Mouse (Mus musculus): ENCODE measurements at regions not wholly inside any gene's neighbourhood (a gene's known extent, or its start where the extent isn't known, plus 50 kb on each side); places are given as distances from the start of the nearest gene placed in this dataset.
"Not testable (repeated sequence)": the region's sequence is repeated elsewhere in the genome, so short reads cannot be mapped to it uniquely, and the experiment has no call there.

DNA sequence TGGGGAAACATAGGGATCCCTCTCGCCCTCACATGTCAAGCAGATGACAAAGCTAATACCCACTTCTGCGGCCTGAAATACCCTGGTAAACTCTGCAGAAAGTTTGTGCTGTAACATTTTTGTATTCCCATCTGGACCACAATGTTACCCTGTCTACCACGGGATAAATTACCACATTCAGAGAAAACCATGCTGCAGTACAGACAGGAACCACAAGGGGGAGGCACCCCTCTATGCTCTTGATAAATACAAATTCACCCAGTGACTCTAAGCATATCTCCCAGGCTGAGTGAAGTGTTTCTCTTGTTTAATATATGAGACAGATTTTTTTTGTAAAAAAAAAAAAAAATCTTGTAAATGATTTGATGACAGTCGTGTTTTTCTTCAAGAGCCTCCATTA lies 512.7 kb downstream of the Dad1 start:
- TF ChIP-seq CTCF, POLR2A (IDR thresholded peaks at IDR 0.05; ENCODE audit: insufficient read depth, low read depth, low read length): not testable (repeated sequence)

All from olfactory bulb, adult 2 months (tissue).